Mouse (Mus musculus) cerebral cortex, adult 2 months (tissue): ENCODE data around the gene Elf1.

Experiments
- WGBS: fragments of 180-500 bp; shearing (Covaris S2); methylation state at CpG from one replicate; pipeline ENCODE4 v1.1.7; 2018; 5-methylcytosine and 5-hydroxymethylcytosine counted together

The Elf1 gene

GRCm38 (mm10) chr14:79480624-79481338, at the start of gene Elf1:
Gene Elf1, plus strand, starts transcription at chr14:79481194.
- WGBS = under 1% methylated on average over 76 of the region's 96 CpGs

GRCm38 (mm10) chr14:79434068-79434467, 46.9 kb upstream of the Elf1 start:
- 87% methylated on average over 1 of the region's 1 CpGs for WGBS

GRCm38 (mm10) chr14:79440655-79441054, 40.3 kb upstream of the Elf1 start:
- WGBS = 96% methylated on average over 2 of the region's 2 CpGs

GRCm38 (mm10) chr14:79441441-79441840, 39.6 kb upstream of the Elf1 start:
- WGBS = 80% methylated on average over 5 of the region's 5 CpGs

GRCm38 (mm10) chr14:79444601-79445000, 36.4 kb upstream of the Elf1 start:
- WGBS = 79% methylated on average over 9 of the region's 9 CpGs

- WGBS = 20% methylated on average over 16 of the region's 16 CpGs
Observed at GRCm38 (mm10) chr14:79445055-79445620, 35.9 kb upstream of the Elf1 start.

GRCm38 (mm10) chr14:79451681-79452590, 29.1 kb upstream of the Elf1 start, which contains the start of gene Kbtbd6:
Gene Kbtbd6, plus strand, starts transcription at chr14:79451835.
- WGBS = 21% methylated on average over 42 of the region's 89 CpGs

- 88% methylated on average over 8 of the region's 10 CpGs for WGBS
Observed at GRCm38 (mm10) chr14:79452591-79452934, 28.4 kb upstream of the Elf1 start.

- WGBS = 88% methylated on average over 1 of the region's 1 CpGs
Observed at GRCm38 (mm10) chr14:79460401-79460800, 20.6 kb upstream of the Elf1 start.

GRCm38 (mm10) chr14:79460988-79461387, 20.0 kb upstream of the Elf1 start:
- WGBS = 78% methylated on average over 4 of the region's 4 CpGs

GRCm38 (mm10) chr14:79465623-79466022, 15.4 kb upstream of the Elf1 start:
- WGBS = 75% methylated on average over 1 of the region's 1 CpGs

- 12% methylated on average over 3 of the region's 3 CpGs for WGBS
Observed at GRCm38 (mm10) chr14:79467621-79468020, 13.4 kb upstream of the Elf1 start.

GRCm38 (mm10) chr14:79473384-79473783, 7.6 kb upstream of the Elf1 start:
- WGBS = 91% methylated on average over 2 of the region's 2 CpGs

- under 1% methylated on average over 84 of the region's 86 CpGs for WGBS
Observed at GRCm38 (mm10) chr14:79481339-79482151, 551 bp downstream of the Elf1 start, which contains the start of gene Wbp4. Gene Wbp4, minus strand, starts transcription at chr14:79481520.

GRCm38 (mm10) chr14:79482251-79482661, 1.3 kb downstream of the Elf1 start:
- under 1% methylated on average over 11 of the region's 11 CpGs for WGBS

- WGBS = 27% methylated on average over 15 of the region's 15 CpGs
Observed at GRCm38 (mm10) chr14:79482747-79483355, 1.9 kb downstream of the Elf1 start.

GRCm38 (mm10) chr14:79483611-79484120, 2.7 kb downstream of the Elf1 start:
- WGBS = 71% methylated on average over 8 of the region's 8 CpGs

- WGBS = 40% methylated on average over 8 of the region's 8 CpGs
Observed at GRCm38 (mm10) chr14:79486617-79486992, 5.6 kb downstream of the Elf1 start.

- WGBS = 13% methylated on average over 19 of the region's 19 CpGs
Observed at GRCm38 (mm10) chr14:79486993-79487731, 6.2 kb downstream of the Elf1 start.

GRCm38 (mm10) chr14:79488531-79488930, 7.5 kb downstream of the Elf1 start:
- 85% methylated on average over 9 of the region's 9 CpGs for WGBS
